Mouse (Mus musculus): ENCODE measurements around the gene Hipk4.

- no peak for TF ChIP-seq CTCF (IDR thresholded peaks at IDR 0.05; ENCODE audit: low read depth)
- TF ChIP-seq EP300 (IDR thresholded peaks at IDR 0.05; ENCODE audit: low read depth): no peak
Observed at GRCm38 (mm10) chr7:27531707-27532106, 8.6 kb downstream of the Hipk4 start.
